Mouse (Mus musculus) G1E (cell line): ENCODE measurements around the gene Polr2a. TPM values are rescaled to one million over a fixed set of nuclear protein-coding genes. Genes with fewer than 3 reads are reported as not detected.

Experiments
- ATAC-seq: 2 replicates; pipeline ENCODE4 v1.8.0; 2016; ENCODE audit warnings: mild to moderate bottlenecking; ENCODE audit not compliant: insufficient number of reproducible peaks, poor library complexity, low FRiP score, severe bottlenecking; ENCODE audit errors: extremely low read depth
- DNase-seq: peaks from one replicate; pipeline ENCODE4 v3.0.0; 2012; ENCODE audit warnings: low spot score
- H3K27me3 ChIP-seq: 2 replicates; pipeline ENCODE4 v1.6.1; 2012; ENCODE audit warnings: mild to moderate bottlenecking, low read length, inconsistent platforms; ENCODE audit not compliant: insufficient read depth
- H3K36me3 ChIP-seq: replicated peaks from 2 replicates; pipeline ENCODE3; 2012; ENCODE audit warnings: mild to moderate bottlenecking, inconsistent platforms
- H3K4me1 ChIP-seq: 2 replicates; pipeline ENCODE4 v1.6.1; 2012; ENCODE audit warnings: low read depth, low read length, inconsistent platforms, mixed read lengths; ENCODE audit not compliant: insufficient read depth
- H3K4me3 ChIP-seq: 2 replicates; pipeline ENCODE4 v1.5.1; 2012; ENCODE audit warnings: low read depth, mild to moderate bottlenecking, inconsistent platforms, low read length, moderate library complexity, mixed read lengths
- H3K9me3 ChIP-seq: replicated peaks from 2 replicates; pipeline ENCODE4 v1.6.1; 2012; ENCODE audit warnings: inconsistent platforms
- CTCF ChIP-seq: IDR thresholded peaks from 2 replicates; pipeline ENCODE4 v1.5.1; 2012; ENCODE audit warnings: low read depth, low read length, inconsistent platforms, mixed read lengths
- GATA1 ChIP-seq: IDR thresholded peaks from 2 replicates; pipeline ENCODE4 v1.6.1; 2012; ENCODE audit warnings: borderline replicate concordance, low read length, inconsistent platforms, mixed read lengths
- GATA2 ChIP-seq: IDR thresholded peaks from 2 replicates; pipeline ENCODE4 v1.6.1; 2012; ENCODE audit warnings: low read depth, low read length, inconsistent platforms, borderline replicate concordance
- POLR2AphosphoS5 ChIP-seq: IDR thresholded peaks from 2 replicates; pipeline ENCODE4 v1.6.1; 2012; ENCODE audit warnings: low read depth, low read length, inconsistent platforms; ENCODE audit not compliant: insufficient replicate concordance
- TAL1 ChIP-seq: conservative IDR thresholded peaks from 2 replicates; pipeline ENCODE4 v1.6.1; 2012; ENCODE audit warnings: low read depth, low read length, inconsistent platforms, mixed read lengths
- polyA plus RNA-seq: library from polyadenylated mRNA; stranded (reverse); fragments of >175 nt; gene quantifications from 2 replicates; pipeline ENCODE4 v1.2.3, GENCODE M21; 2012
- total RNA-seq, 2 experiments: library from RNA; stranded (forward) in 1 of 2; stranded (reverse) in 1 of 2; fragments of 200-1000 nt in 1 of 2; fragments of >200 nt in 1 of 2; fragmentation: Nextera tagmentation in 1 of 2; gene quantifications; 2 replicates each; pipeline ENCODE4 v1.2.3; 2014 to 2017

Polr2a gene
- total and polyA plus RNA-seq, 3 experiments = 26.2 to 192 (median 116) TPM

GRCm38 (mm10) chr11:69699595-69699994 lies 58.8 kb downstream of the Polr2a start:
- peaks cover 43% of the 10 kb centered on the region for H3K27me3 ChIP-seq
- TF ChIP-seq TAL1 = no peak
- no peak for TF ChIP-seq GATA1
- TF ChIP-seq GATA2 = no peak
- TF ChIP-seq CTCF = no peak
- TF ChIP-seq POLR2AphosphoS5 = no peak
- DNase-seq (no peak), ATAC-seq (no peak)
- no peak overlapping the region for H3K4me3 ChIP-seq
- peaks cover 3% of the 10 kb centered on the region; the same call in 1 of the 2 replicates for H3K4me1 ChIP-seq
- H3K9me3 ChIP-seq = no peaks in the 10 kb centered on the region; the same call in 1 of the 2 replicates
- no peaks in the 10 kb centered on the region for H3K36me3 ChIP-seq

GRCm38 (mm10) chr11:69698574-69698973 lies 59.9 kb downstream of the Polr2a start:
- no peak for DNase-seq
- peaks cover 46% of the 10 kb centered on the region for H3K27me3 ChIP-seq
- ATAC-seq = no peak
- H3K4me3 ChIP-seq = no peak overlapping the region
- peaks cover 3% of the 10 kb centered on the region; the same call in 1 of the 2 replicates for H3K4me1 ChIP-seq
- no peaks in the 10 kb centered on the region for H3K36me3 ChIP-seq
- no peaks in the 10 kb centered on the region; the same call in 1 of the 2 replicates for H3K9me3 ChIP-seq
- TF ChIP-seq CTCF = no peak

DNA sequence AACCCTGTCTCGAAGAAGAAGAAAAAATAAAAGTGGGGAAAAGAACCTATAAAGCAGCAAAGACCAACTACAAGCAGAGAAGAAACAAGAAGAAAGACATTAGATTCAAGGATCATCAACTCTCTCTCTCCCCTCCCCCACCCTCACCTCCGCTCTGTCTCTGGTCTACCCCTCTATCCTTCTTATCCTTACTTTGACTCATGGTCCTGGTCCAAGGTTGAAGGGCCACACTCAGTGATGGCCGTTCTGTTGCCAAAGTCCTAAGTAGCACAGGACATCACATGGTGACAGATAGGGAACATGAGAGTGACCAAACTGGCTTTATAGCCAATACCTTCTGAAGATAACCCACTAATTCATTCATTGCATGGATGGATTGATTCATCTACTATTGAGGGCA lies 61.0 kb downstream of the Polr2a start:
- ATAC-seq (no peak), DNase-seq (no peak)
- no peaks in the 10 kb centered on the region for H3K36me3 ChIP-seq
- H3K4me3 ChIP-seq = no peak overlapping the region
- no peak for TF ChIP-seq TAL1
- no peak for TF ChIP-seq GATA1
- no peak for TF ChIP-seq POLR2AphosphoS5
- no peak for TF ChIP-seq CTCF
- no peak for TF ChIP-seq GATA2
- peaks cover 3% of the 10 kb centered on the region; the same call in 1 of the 2 replicates for H3K4me1 ChIP-seq
- H3K27me3 ChIP-seq = peaks cover 56% of the 10 kb centered on the region
- H3K9me3 ChIP-seq = no peaks in the 10 kb centered on the region; the same call in 1 of the 2 replicates

- DNase-seq = no peak
- TF ChIP-seq POLR2AphosphoS5 = no peak
- no peak for TF ChIP-seq TAL1
- no peak for TF ChIP-seq GATA1
- no peak for TF ChIP-seq CTCF
- no peak for TF ChIP-seq GATA2
- H3K36me3 ChIP-seq = no peaks in the 10 kb centered on the region
- no peaks in the 10 kb centered on the region; the same call in 1 of the 2 replicates for H3K4me1 ChIP-seq
- no peak for ATAC-seq
- no peaks in the 10 kb centered on the region; the same call in 1 of the 2 replicates for H3K9me3 ChIP-seq
- H3K27me3 ChIP-seq = peaks cover 61% of the 10 kb centered on the region
- no peak within 1 kb of the TSS for H3K4me3 ChIP-seq
Measured at GRCm38 (mm10) chr11:69695361-69696181, 62.9 kb downstream of the Polr2a start, which contains the start of the genes Tnfsf12 and Tnfsfm13. TSS of gene Tnfsf12 (minus strand) at chr11:69695849. TSS of gene Tnfsfm13 (minus strand) at chr11:69696098.

DNA sequence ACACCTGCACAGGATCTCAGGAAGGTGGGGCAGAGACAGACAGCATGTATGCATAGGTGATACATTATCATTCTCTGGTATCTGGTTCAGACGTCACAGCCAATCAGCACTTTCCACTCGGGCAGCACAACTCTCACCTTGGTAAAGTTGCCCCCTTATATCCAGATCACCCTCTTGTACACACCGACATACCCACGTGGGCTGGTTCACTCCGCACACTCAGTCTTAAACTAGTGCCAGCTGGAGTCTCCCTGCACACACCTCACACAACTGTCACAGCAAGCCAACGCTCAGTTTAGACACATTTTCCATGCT lies 63.4 kb downstream of the Polr2a start:
- no peaks in the 10 kb centered on the region; the same call in 1 of the 2 replicates for H3K9me3 ChIP-seq
- H3K4me1 ChIP-seq = peaks cover 1% of the 10 kb centered on the region
- no peak overlapping the region for H3K4me3 ChIP-seq
- TF ChIP-seq TAL1 (no peak), POLR2AphosphoS5 (no peak), GATA2 (no peak)
- DNase-seq (no peak), ATAC-seq (no peak)
- H3K36me3 ChIP-seq = no peaks in the 10 kb centered on the region
- H3K27me3 ChIP-seq = peaks cover 63% of the 10 kb centered on the region

- Histone ChIP-seq H3K36me3 (no peaks in the 10 kb centered on the region), H3K4me1 (peaks cover 6% of the 10 kb centered on the region), H3K27me3 (peaks cover 67% of the 10 kb centered on the region), H3K9me3 (no peaks in the 10 kb centered on the region; the same call in 1 of the 2 replicates), H3K4me3 (no peak overlapping the region)
- no peak for DNase-seq
- ATAC-seq = no peak
- no peak for TF ChIP-seq TAL1
- no peak for TF ChIP-seq GATA1
- TF ChIP-seq GATA2 = no peak
- TF ChIP-seq CTCF = no peak
- TF ChIP-seq POLR2AphosphoS5 = no peak
Measured at GRCm38 (mm10) chr11:69693421-69693965, 64.9 kb downstream of the Polr2a start.
